20 mouse cellular contexts compared by ENCODE assay signal in the genomic region with DNA sequence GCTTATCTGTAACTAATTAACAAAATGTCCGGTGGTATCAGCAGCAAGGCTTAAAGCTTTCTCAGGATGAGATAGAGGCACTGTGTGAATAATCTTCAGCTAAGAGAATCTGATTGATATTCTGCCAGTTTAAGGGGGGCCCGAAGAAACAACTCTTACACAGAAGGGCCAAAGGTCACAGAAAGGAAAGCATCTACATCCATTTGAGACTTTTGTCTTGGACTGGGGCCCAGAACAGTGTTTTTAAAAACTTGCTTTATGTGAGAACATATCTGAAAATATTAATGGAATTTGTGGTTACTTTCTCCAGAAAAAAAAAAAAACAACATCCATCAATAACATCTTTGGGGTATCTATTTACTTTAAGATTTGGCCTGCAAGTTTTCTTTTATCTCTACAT. TPM values are rescaled to one million over a fixed set of nuclear protein-coding genes. Genes with fewer than 3 reads are reported as not detected.
A peak's percentile ranks its signal among the peaks of the same experiment; 100 is the strongest.
DNase-seq lines count a peak whose midpoint lies in the region; ATAC-seq and TF ChIP-seq lines count a peak whose summit lies in the region.
"Had no signal": no experiment of that assay in that cellular context is flagged by ENCODE, and none has a peak within 500 bp of the region (broad histone marks: within the 10 kb centered on the region; RNA-seq: fewer than 3 reads in every experiment).

No protein-coding gene starts in this region.

- H3K4me1 ChIP-seq in kidney, adult 2 months (ENCODE audit: control insufficient read depth, insufficient read depth, low read length): peaks cover 5% of the 10 kb centered on the region
- H3K4me1 ChIP-seq in kidney, embryonic 15.5 days: peaks cover 29% of the 10 kb centered on the region
- no peaks in the 10 kb centered on the region for H3K4me1 ChIP-seq in forebrain, embryonic 15.5 days
- H3K4me1 ChIP-seq: embryonic facial prominence, embryonic 13.5 days; forebrain, embryonic 13.5 days had no signal

- no peak for TF ChIP-seq POLR2A in kidney, adult 2 months (IDR thresholded peaks at IDR 0.05; ENCODE audit: low read depth, low read length)

- H3K9ac ChIP-seq in kidney, embryonic 15.5 days: no peak overlapping the region
- H3K9ac ChIP-seq in forebrain, embryonic 15.5 days (replicated peaks): no peak overlapping the region
- H3K9ac ChIP-seq: embryonic facial prominence, embryonic 13.5 days; forebrain, embryonic 13.5 days had no signal

- H3K36me3 ChIP-seq in kidney, adult 2 months (ENCODE audit: control insufficient read depth, insufficient read depth, low read length): peaks cover 5% of the 10 kb centered on the region
- H3K36me3 ChIP-seq in kidney, embryonic 15.5 days: peaks cover 86% of the 10 kb centered on the region
- no peaks in the 10 kb centered on the region for H3K36me3 ChIP-seq in forebrain, embryonic 15.5 days
- H3K36me3 ChIP-seq: embryonic facial prominence, embryonic 13.5 days had no signal

- H3K4me3 ChIP-seq in kidney, adult 2 months (ENCODE audit: insufficient read depth, low read depth, low read length): no peak overlapping the region
- no peak overlapping the region for H3K4me3 ChIP-seq in kidney, embryonic 15.5 days (replicated peaks)
- no peak overlapping the region for H3K4me3 ChIP-seq in forebrain, embryonic 15.5 days
- H3K4me3 ChIP-seq: embryonic facial prominence, embryonic 13.5 days; forebrain, embryonic 13.5 days had no signal

- no peak overlapping the region for H3K27ac ChIP-seq in kidney, adult 2 months (ENCODE audit: insufficient read depth, low read depth, low read length)
- no peak overlapping the region for H3K27ac ChIP-seq in kidney, embryonic 15.5 days
- no peak overlapping the region for H3K27ac ChIP-seq in forebrain, embryonic 15.5 days (replicated peaks)
- H3K27ac ChIP-seq: embryonic facial prominence, embryonic 13.5 days; forebrain, embryonic 13.5 days had no signal

- no peak for TF ChIP-seq CTCF in kidney, adult 2 months (conservative IDR thresholded peaks at IDR 0.05; ENCODE audit: insufficient read depth, insufficient read length, low read depth, low read length)

- no peaks in the 10 kb centered on the region for H3K27me3 ChIP-seq in kidney, adult 2 months (replicated peaks; ENCODE audit: control insufficient read depth, insufficient read depth, low read length)
- no peaks in the 10 kb centered on the region for H3K27me3 ChIP-seq in kidney, embryonic 15.5 days
- H3K27me3 ChIP-seq in forebrain, embryonic 15.5 days: no peaks in the 10 kb centered on the region
- H3K27me3 ChIP-seq: forebrain, embryonic 13.5 days; Patski had no signal

- peak; percentile 35 for DNase-seq in kidney, adult 2 months
- DNase-seq in kidney, postnatal 14 days: peak; percentile 32
- no peak for DNase-seq in kidney, adult 18-20 months
- peak; percentile 15 for DNase-seq in lung, postnatal 36 days
- DNase-seq in lung, postnatal 10 days: no peak
- DNase-seq: adrenal gland, adult 8-10 months; adrenal gland, postnatal 14 days; adrenal gland, postnatal 36 days; cerebellum, adult 11-12 months; cerebellum, adult 2 months; cerebellum, adult 9-10 months; cerebellum, postnatal 10 days; cerebellum, postnatal 25 days had no signal

- WGBS in kidney, adult 2 months: 23% methylated on average over 2 of the region's 2 CpGs
- 46% methylated on average over 2 of the region's 2 CpGs for WGBS in kidney, embryonic 15.5 days
- WGBS in forebrain, embryonic 15.5 days: 78% methylated on average over 2 of the region's 2 CpGs

- H3K9me3 ChIP-seq in kidney, embryonic 15.5 days (replicated peaks): no peaks in the 10 kb centered on the region
- no peaks in the 10 kb centered on the region for H3K9me3 ChIP-seq in forebrain, embryonic 15.5 days
- H3K9me3 ChIP-seq: embryonic facial prominence, embryonic 13.5 days; forebrain, embryonic 13.5 days had no signal

- no peak overlapping the region for H3K4me2 ChIP-seq in kidney, embryonic 15.5 days
- no peak overlapping the region for H3K4me2 ChIP-seq in forebrain, embryonic 15.5 days (replicated peaks)
- H3K4me2 ChIP-seq: embryonic facial prominence, embryonic 13.5 days; forebrain, embryonic 13.5 days had no signal

- ATAC-seq in kidney, embryonic 15.5 days (replicated peaks; ENCODE audit: low FRiP score): no peak
- no peak for ATAC-seq in forebrain, embryonic 15.5 days (replicated peaks)
- ATAC-seq: activated CD4-positive, CD25-positive, alpha-beta regulatory T cell, adult 4 months; forebrain, embryonic 13.5 days; forebrain, embryonic 16.5 days; Patski had no signal

RNA-seq across cellular contexts. Expression of a gene that starts 38.9 kb away (rescaled TPM):
- polyA plus RNA-seq in kidney, adult 2 months (2012; rRNA removed): 193 and 288 TPM in 2 replicates
- polyA plus RNA-seq in kidney, embryonic 15.5 days (2015; fragmentation: Nextera tagmentation; extraction: Ambion mirVana): 230 and 240 TPM in 2 replicates
- polyA plus RNA-seq in forebrain, embryonic 15.5 days (2015; fragmentation: Nextera tagmentation; extraction: Ambion mirVana): 76.2 and 95.0 TPM in 2 replicates
- polyA plus RNA-seq: activated CD4-positive, CD25-positive, alpha-beta regulatory T cell, adult 4 months had no signal

Comparison
In these comparisons a context has a peak if more than half of its experiments do, and no peak if none do; other contexts are left out.
1. DNase-seq: peak in kidney, adult 2 months (single experiment), kidney, postnatal 14 days (single experiment) and lung, postnatal 36 days (single experiment); none in kidney, adult 18-20 months (single experiment) and lung, postnatal 10 days (single experiment).